Mouse (Mus musculus): ENCODE data around the gene Nrxn2. TPM values are rescaled to one million over a fixed set of nuclear protein-coding genes. Genes with fewer than 3 reads are reported as not detected.

Nrxn2 gene
- total and polyA plus RNA-seq, 3 experiments, result 0.20 to 0.71 (median 0.30) TPM

- in situ Hi-C loops (cut with MboI; ENCODE audit: low pct_ligation_motif_present, low pct_unique_long_range_greater_than_20kb, low sequenced_read_pairs) (no loop called here), dilution Hi-C loops (cut with MboI; ENCODE audit: extremely low pct_ligation_motif_present, extremely low pct_unique_long_range_greater_than_20kb, low sequenced_read_pairs) (no loop called here)
- TF ChIP-seq ZMIZ1 (IDR thresholded peaks at IDR 0.05; ENCODE audit: low read depth, low read length), result no peak
- TF ChIP-seq ZNF384 (IDR thresholded peaks at IDR 0.05; ENCODE audit: low read depth, low read length), result no peak
- TF ChIP-seq USF2 (conservative IDR thresholded peaks at IDR 0.05; ENCODE audit: low read depth, low read length), result no peak
- no peak for TF ChIP-seq POLR2AphosphoS2 (IDR thresholded peaks at IDR 0.05; ENCODE audit: low read depth, low read length)
- TF ChIP-seq MEF2A (IDR thresholded peaks at IDR 0.05; ENCODE audit: borderline replicate concordance, low read depth, low read length), result no peak
- no peak for TF ChIP-seq ZC3H11A (IDR thresholded peaks at IDR 0.05; ENCODE audit: low read depth, low read length)
- TF ChIP-seq JUN (IDR thresholded peaks at IDR 0.05; ENCODE audit: insufficient read depth, low read depth, low read length), result no peak
- TF ChIP-seq GABPA (IDR thresholded peaks at IDR 0.05; ENCODE audit: insufficient replicate concordance, low read depth, low read length), result no peak
- TF ChIP-seq CHD2 (IDR thresholded peaks at IDR 0.05; ENCODE audit: low read length), result no peak
- TF ChIP-seq MYC (IDR thresholded peaks at IDR 0.05; ENCODE audit: low read depth, low read length), result no peak
- no peak for TF ChIP-seq RAD21 (IDR thresholded peaks at IDR 0.05; ENCODE audit: low read depth, low read length)
- no peak for TF ChIP-seq RCOR1 (conservative IDR thresholded peaks at IDR 0.05; ENCODE audit: low read depth, low read length)
- no peak for TF ChIP-seq USF1 (IDR thresholded peaks at IDR 0.05; ENCODE audit: low read depth, low read length)
- peaks cover 4 to 32% of the 10 kb centered on the region in 2 experiments for H3K4me1 ChIP-seq (ENCODE audit: control insufficient read depth in 1 of 2, insufficient read depth in 2 of 2)
- H3K4me3 ChIP-seq (replicated peaks in 1 of 3; ENCODE audit: low read depth in 2 of 3, low read length in 2 of 3, poor library complexity in 1 of 3), result no peak overlapping the region
- no peak overlapping the region for H3K27ac ChIP-seq (ENCODE audit: insufficient read depth, low read depth)
- no peak for DNase-seq (ENCODE audit: extremely low read depth)
- H3K36me3 ChIP-seq (replicated peaks in 1 of 2; ENCODE audit: control insufficient read depth in 1 of 2, insufficient read depth in 1 of 2, low read length in 1 of 2), result peaks cover 0 to 17% of the 10 kb centered on the region in 2 experiments
- no peak overlapping the region for H3K9ac ChIP-seq (ENCODE audit: insufficient read depth, low read depth)
- H3K79me2 ChIP-seq (replicated peaks; ENCODE audit: control insufficient read depth, extremely low read depth, insufficient read depth, poor library complexity, severe bottlenecking), result no peaks in the 10 kb centered on the region
- no peaks in the 10 kb centered on the region for H3K27me3 ChIP-seq (replicated peaks)
- H3K4me2 ChIP-seq (ENCODE audit: insufficient read depth, low read depth, poor library complexity, severe bottlenecking), result no peak overlapping the region
- H3K9me3 ChIP-seq (replicated peaks; ENCODE audit: low read length), result no peaks in the 10 kb centered on the region
Observed at GRCm38 (mm10) chr19:6396237-6396636, 22.3 kb upstream of the Nrxn2 start.

GRCm38 (mm10) chr19:6397582-6398249, 20.8 kb upstream of the Nrxn2 start:
- no peaks in the 10 kb centered on the region for H3K9me3 ChIP-seq (replicated peaks; ENCODE audit: low read length)
- in situ Hi-C loops (cut with MboI; ENCODE audit: low pct_ligation_motif_present, low pct_unique_long_range_greater_than_20kb, low sequenced_read_pairs), result no loop called here
- no peak overlapping the region for H3K4me3 ChIP-seq (replicated peaks in 1 of 3; ENCODE audit: low read depth in 2 of 3, low read length in 2 of 3, poor library complexity in 1 of 3)
- H3K36me3 ChIP-seq (replicated peaks in 1 of 2; ENCODE audit: control insufficient read depth in 1 of 2, insufficient read depth in 1 of 2, low read length in 1 of 2), result peaks cover 0 to 16% of the 10 kb centered on the region in 2 experiments
- no peak overlapping the region for H3K9ac ChIP-seq (ENCODE audit: insufficient read depth, low read depth)
- H3K27ac ChIP-seq (ENCODE audit: insufficient read depth, low read depth), result no peak overlapping the region
- H3K4me1 ChIP-seq (ENCODE audit: control insufficient read depth in 1 of 2, insufficient read depth in 2 of 2), result peaks cover 4 to 39% of the 10 kb centered on the region in 2 experiments
- no peak for DNase-seq (ENCODE audit: extremely low read depth)
- H3K79me2 ChIP-seq (replicated peaks; ENCODE audit: control insufficient read depth, extremely low read depth, insufficient read depth, poor library complexity, severe bottlenecking), result no peaks in the 10 kb centered on the region
- dilution Hi-C loops (cut with MboI; ENCODE audit: extremely low pct_ligation_motif_present, extremely low pct_unique_long_range_greater_than_20kb, low sequenced_read_pairs), result no loop called here
- no peak overlapping the region for H3K4me2 ChIP-seq (ENCODE audit: insufficient read depth, low read depth, poor library complexity, severe bottlenecking)
- TF ChIP-seq CHD1 (IDR thresholded peaks at IDR 0.05; ENCODE audit: low read depth, low read length) (no peak), HCFC1 (IDR thresholded peaks at IDR 0.05; ENCODE audit: low read depth, low read length) (no peak), MYC (IDR thresholded peaks at IDR 0.05; ENCODE audit: low read depth, low read length) (no peak), ZNF384 (IDR thresholded peaks at IDR 0.05; ENCODE audit: low read depth, low read length) (no peak), TBP (conservative IDR thresholded peaks at IDR 0.05; ENCODE audit: low read depth, low read length) (no peak), SMC3 (IDR thresholded peaks at IDR 0.05; ENCODE audit: low read depth, low read length) (no peak), IRF4 (IDR thresholded peaks at IDR 0.05; ENCODE audit: low read depth, low read length) (no peak), ETS1 (conservative IDR thresholded peaks at IDR 0.05; ENCODE audit: low read depth, low read length) (no peak), ZKSCAN1 (IDR thresholded peaks at IDR 0.05; ENCODE audit: borderline replicate concordance, low read depth, low read length) (no peak), MAX (IDR thresholded peaks at IDR 0.05; ENCODE audit: low read length) (no peak), MXI1 (IDR thresholded peaks at IDR 0.05; ENCODE audit: low read depth, low read length) (no peak), EP300 (IDR thresholded peaks at IDR 0.05; ENCODE audit: low read length) (no peak), SIN3A (IDR thresholded peaks at IDR 0.05; ENCODE audit: low read length) (no peak), MEF2A (IDR thresholded peaks at IDR 0.05; ENCODE audit: borderline replicate concordance, low read depth, low read length) (no peak), ZMIZ1 (IDR thresholded peaks at IDR 0.05; ENCODE audit: low read depth, low read length) (no peak), NRF1 (IDR thresholded peaks at IDR 0.05; ENCODE audit: low read depth, low read length) (no peak), USF2 (conservative IDR thresholded peaks at IDR 0.05; ENCODE audit: low read depth, low read length) (no peak), ELF1 (IDR thresholded peaks at IDR 0.05; ENCODE audit: low read depth, low read length) (no peak), CTCF (conservative IDR thresholded peaks at IDR 0.05 in 1 of 2, IDR thresholded peaks at IDR 0.05 in 1 of 2; ENCODE audit: low read depth in 2 of 2, low read length in 2 of 2) (no peak), ZC3H11A (IDR thresholded peaks at IDR 0.05; ENCODE audit: low read depth, low read length) (no peak)
- no peaks in the 10 kb centered on the region for H3K27me3 ChIP-seq (replicated peaks)

Data from CH12.LX (cell line).